Mouse (Mus musculus): ENCODE data around the gene Mbd3. TPM values are rescaled to one million over a fixed set of nuclear protein-coding genes. Genes with fewer than 3 reads are reported as not detected.

Mbd3 gene
- polyA plus RNA-seq, 1 experiment from 2014 or later = 252 TPM

- Histone ChIP-seq H3K4me1 (ENCODE audit: control insufficient read depth, insufficient read depth, low read length) (no peaks in the 10 kb centered on the region), H3K27me3 (ENCODE audit: control insufficient read depth, insufficient read depth, low read length) (no peaks in the 10 kb centered on the region), H3K4me2 (no peak overlapping the region), H3K27ac (ENCODE audit: low read depth, low read length) (no peak overlapping the region), H3K36me3 (ENCODE audit: control insufficient read depth, insufficient read depth, low read length) (no peaks in the 10 kb centered on the region), H3K9me3 (ENCODE audit: control insufficient read depth, low read length) (no peaks in the 10 kb centered on the region), H3K9ac (ENCODE audit: low read length) (no peak overlapping the region), H3K4me3 (ENCODE audit: low read depth, low read length) (no peak overlapping the region)
- WGBS = 73% methylated on average over 4 of the region's 4 CpGs
- ATAC-seq (ENCODE audit: low FRiP score) (no peak), DNase-seq (ENCODE audit: low spot score, missing footprints) (no peak)
These were observed 38.6 kb upstream of the Mbd3 start for GRCm38 (mm10) chr10:80437973-80438372.

- Histone ChIP-seq H3K27me3 (ENCODE audit: control insufficient read depth, insufficient read depth, low read length) (no peaks in the 10 kb centered on the region), H3K27ac (ENCODE audit: low read depth, low read length) (no peak overlapping the region), H3K4me3 (ENCODE audit: low read depth, low read length) (no peak overlapping the region), H3K4me2 (no peak overlapping the region), H3K4me1 (ENCODE audit: control insufficient read depth, insufficient read depth, low read length) (peaks cover 9% of the 10 kb centered on the region), H3K9ac (ENCODE audit: low read length) (no peak overlapping the region), H3K9me3 (ENCODE audit: control insufficient read depth, low read length) (no peaks in the 10 kb centered on the region), H3K36me3 (ENCODE audit: control insufficient read depth, insufficient read depth, low read length) (no peaks in the 10 kb centered on the region)
- 7% methylated on average over 9 of the region's 9 CpGs for WGBS
- DNase-seq (ENCODE audit: low spot score, missing footprints) (no peak), ATAC-seq (ENCODE audit: low FRiP score) (no peak)
These were observed 36.9 kb upstream of the Mbd3 start for GRCm38 (mm10) chr10:80436276-80436675.

DNA sequence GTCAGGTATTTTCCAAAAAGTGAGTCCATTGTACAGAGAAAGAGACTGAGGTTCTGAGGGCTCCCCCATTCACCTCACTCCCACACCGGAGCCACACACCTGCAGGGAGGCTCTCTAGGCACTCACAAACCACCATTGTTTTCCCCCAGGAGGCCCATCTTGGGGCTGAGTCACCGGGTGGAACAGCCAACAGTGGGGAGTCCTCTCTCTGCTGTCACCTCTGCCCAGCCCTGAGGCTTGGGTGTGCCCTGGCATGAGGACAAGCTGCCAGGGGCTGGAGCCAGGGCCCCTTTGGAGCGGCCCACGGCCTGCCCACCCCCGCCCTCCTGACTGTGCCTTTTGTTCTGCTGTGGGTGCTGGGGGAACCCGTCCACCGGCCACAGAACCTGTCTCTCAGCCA lies 36.4 kb upstream of the Mbd3 start:
- H3K4me2 ChIP-seq = no peak overlapping the region
- no peaks in the 10 kb centered on the region; the same call in 1 of the 2 replicates for H3K36me3 ChIP-seq (ENCODE audit: control insufficient read depth, insufficient read depth, low read length)
- no peaks in the 10 kb centered on the region for H3K9me3 ChIP-seq (ENCODE audit: control insufficient read depth, low read length)
- no peaks in the 10 kb centered on the region for H3K27me3 ChIP-seq (ENCODE audit: control insufficient read depth, insufficient read depth, low read length)
- peaks cover 15% of the 10 kb centered on the region for H3K4me1 ChIP-seq (ENCODE audit: control insufficient read depth, insufficient read depth, low read length)
- H3K27ac ChIP-seq (ENCODE audit: low read depth, low read length) = no peak overlapping the region
- H3K9ac ChIP-seq (ENCODE audit: low read length) = no peak overlapping the region
- WGBS = 33% methylated on average over 7 of the region's 7 CpGs
- DNase-seq (ENCODE audit: low spot score, missing footprints) (no peak), ATAC-seq (ENCODE audit: low FRiP score) (no peak)
- no peak overlapping the region for H3K4me3 ChIP-seq (ENCODE audit: low read depth, low read length)

DNA sequence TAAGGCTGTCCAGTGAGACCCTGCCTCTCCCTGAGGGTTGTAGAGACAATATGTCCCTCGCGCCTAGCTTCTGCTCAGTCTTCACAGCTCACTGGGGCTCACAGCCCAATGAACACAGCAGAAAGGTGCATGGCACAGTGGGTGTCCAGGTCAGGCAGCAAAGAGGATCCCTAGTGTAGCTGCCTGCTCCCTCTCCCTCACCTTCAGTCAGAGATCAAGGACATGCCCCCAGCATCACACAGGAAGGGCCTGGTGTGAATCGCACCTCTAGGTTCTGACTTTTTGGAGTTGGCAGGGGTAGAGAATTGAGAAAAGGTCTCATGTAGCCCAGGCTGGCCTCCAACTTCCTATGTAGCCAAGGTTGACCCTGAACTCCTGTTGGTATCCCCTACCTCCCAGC lies 35.5 kb upstream of the Mbd3 start:
- H3K27ac ChIP-seq (ENCODE audit: low read depth, low read length) = no peak overlapping the region
- peaks cover 8% of the 10 kb centered on the region; the same call in 1 of the 2 replicates for H3K36me3 ChIP-seq (ENCODE audit: control insufficient read depth, insufficient read depth, low read length)
- no peak overlapping the region for H3K4me2 ChIP-seq
- peaks cover 20% of the 10 kb centered on the region for H3K4me1 ChIP-seq (ENCODE audit: control insufficient read depth, insufficient read depth, low read length)
- DNase-seq (ENCODE audit: low spot score, missing footprints) = no peak
- no peak overlapping the region for H3K4me3 ChIP-seq (ENCODE audit: low read depth, low read length)
- ATAC-seq (ENCODE audit: low FRiP score) = no peak
- 91% methylated on average over 3 of the region's 3 CpGs for WGBS
- no peaks in the 10 kb centered on the region for H3K9me3 ChIP-seq (ENCODE audit: control insufficient read depth, low read length)
- H3K9ac ChIP-seq (ENCODE audit: low read length) = no peak overlapping the region
- H3K27me3 ChIP-seq (ENCODE audit: control insufficient read depth, insufficient read depth, low read length) = no peaks in the 10 kb centered on the region

- peaks cover 13% of the 10 kb centered on the region; the same call in 1 of the 2 replicates for H3K36me3 ChIP-seq (ENCODE audit: control insufficient read depth, insufficient read depth, low read length)
- H3K4me3 ChIP-seq (ENCODE audit: low read depth, low read length) = peak overlapping the region; percentile 100; the same call in 1 of the 2 replicates
- ATAC-seq (ENCODE audit: low FRiP score) = no peak
- peaks cover 20% of the 10 kb centered on the region for H3K4me1 ChIP-seq (ENCODE audit: control insufficient read depth, insufficient read depth, low read length)
- H3K9me3 ChIP-seq (ENCODE audit: control insufficient read depth, low read length) = no peaks in the 10 kb centered on the region
- no peak for DNase-seq (ENCODE audit: low spot score, missing footprints)
- H3K27ac ChIP-seq (ENCODE audit: low read depth, low read length) = no peak overlapping the region
- H3K4me2 ChIP-seq = no peak overlapping the region
- WGBS = 16% methylated on average over 8 of the region's 8 CpGs
- H3K27me3 ChIP-seq (ENCODE audit: control insufficient read depth, insufficient read depth, low read length) = no peaks in the 10 kb centered on the region
- no peak overlapping the region for H3K9ac ChIP-seq (ENCODE audit: low read length)
These were observed 34.9 kb upstream of the Mbd3 start for GRCm38 (mm10) chr10:80434233-80434592.

DNA sequence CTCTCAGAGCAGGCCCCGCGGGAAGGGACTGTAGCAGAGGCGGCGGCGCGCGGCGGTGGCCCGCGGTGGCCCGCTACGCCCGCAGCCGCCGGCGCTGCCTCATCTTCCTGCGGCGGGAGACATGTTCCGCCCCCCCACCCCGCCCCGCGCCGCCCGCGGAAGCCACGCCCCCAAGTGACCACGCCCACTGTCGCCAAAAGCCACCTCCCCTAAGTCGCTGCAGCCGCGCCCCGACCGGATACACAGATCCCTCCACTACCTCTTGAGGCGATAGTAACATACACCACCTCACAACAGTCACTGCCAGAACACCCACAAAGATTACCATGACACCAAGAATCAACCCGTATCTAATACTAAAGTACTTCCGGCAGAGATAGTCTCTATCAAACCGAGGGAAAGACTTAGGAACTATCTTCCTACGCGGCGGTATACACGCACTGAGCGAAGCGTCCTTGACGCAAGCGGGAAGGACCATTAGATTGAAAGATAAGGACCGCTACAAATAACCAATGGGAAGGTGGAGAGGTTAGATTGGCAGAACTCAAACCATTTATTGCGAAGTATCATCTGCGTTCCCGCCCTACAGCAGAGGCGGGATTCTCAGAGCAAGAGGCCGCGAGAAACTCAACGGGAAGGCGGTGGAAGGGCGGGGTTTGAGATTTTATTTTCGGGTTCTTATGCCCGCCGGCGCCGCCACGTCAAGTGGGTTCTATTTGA lies 34.3 kb upstream of the Mbd3 start, which contains the start of gene Tcf3:
TSS of gene Tcf3 (minus strand) at position 135 of the 720 bp plus-strand sequence.
- peak; percentile 91 for ATAC-seq (ENCODE audit: low FRiP score)
- Histone ChIP-seq H3K27me3 (ENCODE audit: control insufficient read depth, insufficient read depth, low read length) (no peaks in the 10 kb centered on the region), H3K4me3 (ENCODE audit: low read depth, low read length) (peak within 1 kb of the TSS; percentile 100)

GRCm38 (mm10) chr10:80432936-80433512 lies 33.7 kb upstream of the Mbd3 start:
- Histone ChIP-seq H3K36me3 (ENCODE audit: control insufficient read depth, insufficient read depth, low read length) (peaks cover 24% of the 10 kb centered on the region), H3K4me1 (ENCODE audit: control insufficient read depth, insufficient read depth, low read length) (peaks cover 20% of the 10 kb centered on the region), H3K4me3 (ENCODE audit: low read depth, low read length) (peak overlapping the region; percentile 100), H3K27ac (ENCODE audit: low read depth, low read length) (peak overlapping the region; percentile 86), H3K9ac (ENCODE audit: low read length) (peak overlapping the region; percentile 99), H3K27me3 (ENCODE audit: control insufficient read depth, insufficient read depth, low read length) (no peaks in the 10 kb centered on the region), H3K9me3 (ENCODE audit: control insufficient read depth, low read length) (no peaks in the 10 kb centered on the region), H3K4me2 (peak overlapping the region; percentile 92)
- WGBS = under 1% methylated on average over 49 of the region's 60 CpGs
- peak; percentile 94 for DNase-seq (ENCODE audit: low spot score, missing footprints)
- ATAC-seq (ENCODE audit: low FRiP score) = peak; percentile 57

More for the DNA sequence above, 34.3 kb upstream of the Mbd3 start, which contains the start of gene Tcf3:
- H3K9ac ChIP-seq (ENCODE audit: low read length) = peak within 1 kb of the TSS; percentile 99
- peaks cover 18% of the 10 kb centered on the region for H3K36me3 ChIP-seq (ENCODE audit: control insufficient read depth, insufficient read depth, low read length)
- peak within 1 kb of the TSS; percentile 92 for H3K4me2 ChIP-seq
- H3K27ac ChIP-seq (ENCODE audit: low read depth, low read length) = peak within 1 kb of the TSS; percentile 86
- peaks cover 20% of the 10 kb centered on the region for H3K4me1 ChIP-seq (ENCODE audit: control insufficient read depth, insufficient read depth, low read length)
- no peaks in the 10 kb centered on the region for H3K9me3 ChIP-seq (ENCODE audit: control insufficient read depth, low read length)
- WGBS = under 1% methylated on average over 60 of the region's 61 CpGs
- peak; percentile 99 for DNase-seq (ENCODE audit: low spot score, missing footprints)

DNA sequence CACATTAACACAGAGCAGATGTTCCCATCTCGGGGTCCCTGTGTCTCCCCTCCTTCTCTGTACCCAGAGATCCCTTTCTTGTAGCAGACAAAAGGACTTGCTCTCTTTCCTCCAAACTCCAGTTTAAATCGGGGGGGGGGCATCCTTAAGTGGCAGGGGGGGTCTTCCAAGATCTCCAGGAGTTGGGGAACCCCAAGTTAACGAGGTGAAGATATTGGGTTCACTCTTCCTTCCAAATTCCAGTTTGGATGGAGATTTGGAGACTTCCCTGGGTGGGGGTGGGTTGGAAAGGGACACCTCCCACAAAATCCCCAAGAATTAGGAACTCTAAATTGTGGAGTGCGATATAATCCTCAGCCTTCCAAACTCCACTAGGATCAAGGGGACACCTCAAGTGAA lies 33.0 kb upstream of the Mbd3 start:
- Histone ChIP-seq H3K27ac (ENCODE audit: low read depth, low read length) (peak overlapping the region; percentile 86), H3K4me1 (ENCODE audit: control insufficient read depth, insufficient read depth, low read length) (peaks cover 20% of the 10 kb centered on the region), H3K27me3 (ENCODE audit: control insufficient read depth, insufficient read depth, low read length) (no peaks in the 10 kb centered on the region), H3K36me3 (ENCODE audit: control insufficient read depth, insufficient read depth, low read length) (peaks cover 29% of the 10 kb centered on the region), H3K9ac (ENCODE audit: low read length) (peak overlapping the region; percentile 99), H3K9me3 (ENCODE audit: control insufficient read depth, low read length) (no peaks in the 10 kb centered on the region), H3K4me3 (ENCODE audit: low read depth, low read length) (peak overlapping the region; percentile 100), H3K4me2 (peak overlapping the region; percentile 92)
- 4% methylated on average over 4 of the region's 4 CpGs for WGBS
- ATAC-seq (ENCODE audit: low FRiP score) (no peak), DNase-seq (ENCODE audit: low spot score, missing footprints) (no peak)

Data from midbrain, embryonic 11.5 days (tissue).